Comparison of ENCODE assay signal across 9 mouse cellular contexts in genomic region chr4:118291231-118291630, GRCm38 (mm10). TPM values are rescaled to one million over a fixed set of nuclear protein-coding genes. Genes with fewer than 3 reads are reported as not detected.
DNase-seq lines count a peak whose midpoint lies in the region; ATAC-seq and TF ChIP-seq lines count a peak whose summit lies in the region.
"Had no signal": no experiment of that assay in that cellular context is flagged by ENCODE, and none has a peak within 500 bp of the region (broad histone marks: within the 10 kb centered on the region; RNA-seq: fewer than 3 reads in every experiment).

Gene Ptprf, minus strand, starts transcription at chr4:118291405.

- no peak for ATAC-seq in erythroblast, adult 5-6 weeks (replicated peaks; ENCODE audit: low FRiP score, poor library complexity, severe bottlenecking)
- peak; percentile 56; the same call in 1 of the 2 replicates for ATAC-seq in heart, embryonic 11.5 days (replicated peaks; ENCODE audit: insufficient number of reproducible peaks, low FRiP score, low TSS enrichment)
- ATAC-seq in kidney, embryonic 14.5 days (ENCODE audit: low FRiP score, low TSS enrichment): peak; percentile 62
- ATAC-seq in limb, embryonic 15.5 days (ENCODE audit: insufficient number of reproducible peaks, low FRiP score, low TSS enrichment, low read depth): no peak

- DNase-seq in embryonic facial prominence, embryonic 10.5 days (ENCODE audit: low spot score): peak; percentile 91
- DNase-seq in thymus, postnatal 0 days (ENCODE audit: low spot score): peak; percentile 67

- H3K9me3 ChIP-seq in erythroblast, embryonic 14.5 days (ENCODE audit: control insufficient read depth, low read length): no peaks in the 10 kb centered on the region; the same call in 1 of the 2 replicates
- H3K9me3 ChIP-seq in embryonic facial prominence, embryonic 10.5 days: no peaks in the 10 kb centered on the region
- H3K9me3 ChIP-seq in heart, embryonic 11.5 days (replicated peaks; ENCODE audit: control insufficient read depth, low read length): no peaks in the 10 kb centered on the region
- H3K9me3 ChIP-seq in kidney, embryonic 14.5 days (ENCODE audit: control insufficient read depth, low read length): no peaks in the 10 kb centered on the region
- no peaks in the 10 kb centered on the region for H3K9me3 ChIP-seq in limb, embryonic 15.5 days

- peak within 1 kb of the TSS; percentile 26 for H3ac ChIP-seq in myocyte (ENCODE audit: control insufficient read depth, insufficient read length)

- H3K27ac ChIP-seq in embryonic facial prominence, embryonic 10.5 days (replicated peaks): peak within 1 kb of the TSS; percentile 97
- peak within 1 kb of the TSS; percentile 81 for H3K27ac ChIP-seq in heart, embryonic 11.5 days (ENCODE audit: low read depth, low read length)
- peak within 1 kb of the TSS; percentile 96 for H3K27ac ChIP-seq in kidney, embryonic 14.5 days (ENCODE audit: low read depth, low read length)
- peak within 1 kb of the TSS; percentile 89 for H3K27ac ChIP-seq in limb, embryonic 15.5 days
- H3K27ac ChIP-seq: macrophage had no signal

- peak within 1 kb of the TSS; percentile 91 for H3K9ac ChIP-seq in heart, embryonic 11.5 days (ENCODE audit: low read depth, low read length)
- H3K9ac ChIP-seq in kidney, embryonic 14.5 days (ENCODE audit: low read depth, low read length): peak within 1 kb of the TSS; percentile 98
- H3K9ac ChIP-seq in limb, embryonic 15.5 days: peak within 1 kb of the TSS; percentile 76

- H3K4me3 ChIP-seq in erythroblast, embryonic 14.5 days (replicated peaks): peak within 1 kb of the TSS; percentile 50
- peak within 1 kb of the TSS; percentile 96 for H3K4me3 ChIP-seq in embryonic facial prominence, embryonic 10.5 days
- peak within 1 kb of the TSS; percentile 94 for H3K4me3 ChIP-seq in heart, embryonic 11.5 days (ENCODE audit: low read depth, low read length)
- peak within 1 kb of the TSS; percentile 87 for H3K4me3 ChIP-seq in kidney, embryonic 14.5 days (ENCODE audit: low read length)
- H3K4me3 ChIP-seq in limb, embryonic 15.5 days: peak within 1 kb of the TSS; percentile 79
- H3K4me3 ChIP-seq in myocyte: no peak within 1 kb of the TSS

- H3K4me2 ChIP-seq in heart, embryonic 11.5 days: peak within 1 kb of the TSS; percentile 83
- H3K4me2 ChIP-seq in kidney, embryonic 14.5 days (replicated peaks; ENCODE audit: low read depth, low read length): peak within 1 kb of the TSS; percentile 64
- H3K4me2 ChIP-seq in limb, embryonic 15.5 days: peak within 1 kb of the TSS; percentile 70
- H3K4me2 ChIP-seq in myocyte (ENCODE audit: low read depth): peak within 1 kb of the TSS; percentile 30

- H3K79me2 ChIP-seq in myocyte (ENCODE audit: control insufficient read depth, insufficient read depth): no peaks in the 10 kb centered on the region

- no peaks in the 10 kb centered on the region for H3K36me3 ChIP-seq in erythroblast, embryonic 14.5 days (ENCODE audit: control insufficient read depth)
- H3K36me3 ChIP-seq in embryonic facial prominence, embryonic 10.5 days (replicated peaks): peaks cover 31% of the 10 kb centered on the region
- no peaks in the 10 kb centered on the region for H3K36me3 ChIP-seq in heart, embryonic 11.5 days (ENCODE audit: control insufficient read depth, insufficient read depth, low read length)
- no peaks in the 10 kb centered on the region; the same call in 1 of the 2 replicates for H3K36me3 ChIP-seq in kidney, embryonic 14.5 days (ENCODE audit: control insufficient read depth, insufficient read depth, low read length)
- no peaks in the 10 kb centered on the region for H3K36me3 ChIP-seq in limb, embryonic 15.5 days
- H3K36me3 ChIP-seq in myocyte (ENCODE audit: control insufficient read depth, insufficient read depth): no peaks in the 10 kb centered on the region

- peaks cover 70% of the 10 kb centered on the region for H3K27me3 ChIP-seq in erythroblast, embryonic 14.5 days (ENCODE audit: control insufficient read depth)
- peaks cover 17% of the 10 kb centered on the region for H3K27me3 ChIP-seq in embryonic facial prominence, embryonic 10.5 days (replicated peaks; ENCODE audit: low read depth, poor library complexity, severe bottlenecking)
- no peaks in the 10 kb centered on the region for H3K27me3 ChIP-seq in heart, embryonic 11.5 days (ENCODE audit: control insufficient read depth, insufficient read depth, low read length)
- H3K27me3 ChIP-seq in kidney, embryonic 14.5 days (ENCODE audit: control insufficient read depth, insufficient read depth, low read length): no peaks in the 10 kb centered on the region
- no peaks in the 10 kb centered on the region for H3K27me3 ChIP-seq in limb, embryonic 15.5 days
- H3K27me3 ChIP-seq in myocyte (ENCODE audit: control insufficient read depth, insufficient read depth, insufficient read length): peaks cover 22% of the 10 kb centered on the region

- WGBS in embryonic facial prominence, embryonic 10.5 days: 2% methylated on average over 49 of the region's 50 CpGs
- WGBS in heart, embryonic 11.5 days (ENCODE audit: insufficient replicate concordance): 6% methylated on average over 19 of the region's 50 CpGs
- 3% methylated on average over 23 of the region's 50 CpGs for WGBS in kidney, embryonic 14.5 days
- 3% methylated on average over 17 of the region's 50 CpGs for WGBS in limb, embryonic 15.5 days

- TF ChIP-seq POLR2A in myocyte (IDR thresholded peaks at IDR 0.05; ENCODE audit: insufficient read length, low read depth): no peak

- H3K4me1 ChIP-seq in erythroblast, embryonic 14.5 days (ENCODE audit: control insufficient read depth): no peaks in the 10 kb centered on the region
- H3K4me1 ChIP-seq in embryonic facial prominence, embryonic 10.5 days: peaks cover 57% of the 10 kb centered on the region
- H3K4me1 ChIP-seq in heart, embryonic 11.5 days (ENCODE audit: control insufficient read depth, insufficient read depth, low read length): peaks cover 14% of the 10 kb centered on the region
- H3K4me1 ChIP-seq in kidney, embryonic 14.5 days (ENCODE audit: control insufficient read depth, insufficient read depth, low read length): peaks cover 26% of the 10 kb centered on the region
- H3K4me1 ChIP-seq in limb, embryonic 15.5 days: peaks cover 24% of the 10 kb centered on the region

TF ChIP-seq in myocyte, 11 proteins besides CTCF, POLR2A, EP300 and RAD21:
- TF ChIP-seq POLR2AphosphoS2 (IDR thresholded peaks at IDR 0.05; ENCODE audit: insufficient read length, low read depth) (no peak), SRF (IDR thresholded peaks at IDR 0.05; ENCODE audit: control insufficient read depth, insufficient read length, low read depth) (no peak), MAX (IDR thresholded peaks at IDR 0.05; ENCODE audit: low read depth) (no peak), REST (IDR thresholded peaks at IDR 0.05; ENCODE audit: insufficient read depth, insufficient read length) (no peak), CEBPB (IDR thresholded peaks at IDR 0.05; ENCODE audit: insufficient read depth, poor library complexity, severe bottlenecking) (no peak), TCF3 (IDR thresholded peaks at IDR 0.05; ENCODE audit: insufficient read length, low read depth) (no peak), MYOG (IDR thresholded peaks at IDR 0.05; ENCODE audit: control insufficient read depth in 1 of 3, insufficient read depth in 1 of 3, insufficient read length in 2 of 3, low read depth in 2 of 3) (no peak), TCF12 (IDR thresholded peaks at IDR 0.05; ENCODE audit: insufficient read depth, poor library complexity, severe bottlenecking) (no peak), USF1 (IDR thresholded peaks at IDR 0.05; ENCODE audit: low read depth) (no peak), MYOD1 (IDR thresholded peaks at IDR 0.05; ENCODE audit: control insufficient read depth in 1 of 3, insufficient read length in 2 of 3, low read depth in 2 of 3) (no peak), E2F4 (IDR thresholded peaks at IDR 0.05; ENCODE audit: insufficient read depth) (no peak)

RNA-seq across cellular contexts. Expression of gene Ptprf, which starts in this region (rescaled TPM):
- polyA plus RNA-seq in erythroblast, embryonic 14.5 days (2012): 0.01 and 0.02 TPM in 2 replicates
- not detected in 2 replicates for total RNA-seq in erythroblast, adult 5-6 weeks (2015; ENCODE audit: low replicate concordance)
- total RNA-seq in erythroblast, adult 5-6 weeks (2017; ENCODE audit: low replicate concordance): not detected in 2 replicates
- polyA plus RNA-seq in embryonic facial prominence, embryonic 10.5 days (2016; fragmentation: Nextera tagmentation; extraction: Ambion mirVana): 88.2 and 95.5 TPM in 2 replicates
- 24.5 and 26.9 TPM in 2 replicates for polyA plus RNA-seq in heart, embryonic 11.5 days (2014; fragmentation: Nextera tagmentation; extraction: Ambion mirVana)
- 53.3 and 68.1 TPM in 2 replicates for polyA plus RNA-seq in kidney, embryonic 14.5 days (2014; fragmentation: Nextera tagmentation; extraction: Ambion mirVana)
- polyA plus RNA-seq in limb, embryonic 15.5 days (2015; fragmentation: Nextera tagmentation; extraction: Ambion mirVana): 66.4 and 82.7 TPM in 2 replicates
- 7.6 TPM for polyA plus RNA-seq in myocyte (2012; fragmentation: generic; extraction: Trizol)
- 32.2 and 33.7 TPM in 2 replicates for polyA plus RNA-seq in thymus, postnatal 0 days (2015; fragmentation: Nextera tagmentation; extraction: Ambion mirVana)

Comparison
In these comparisons a context has a peak if more than half of its experiments do, and no peak if none do; other contexts are left out.
1. ATAC-seq: peak in heart, embryonic 11.5 days (single experiment) and kidney, embryonic 14.5 days (single experiment); none in erythroblast, adult 5-6 weeks (single experiment) and limb, embryonic 15.5 days (single experiment).
2. H3K4me2 ChIP-seq: peak in every context shown above with its lines; median percentile 83 in heart, embryonic 11.5 days; 70 in limb, embryonic 15.5 days; 64 in kidney, embryonic 14.5 days; 30 in myocyte.
3. Peak in every context shown above with its lines, with median percentiles within 50 percentile points of each other: H3K27ac ChIP-seq and H3K9ac ChIP-seq.